Mouse (Mus musculus): ENCODE measurements around the gene Insc. TPM values are rescaled to one million over a fixed set of nuclear protein-coding genes. Genes with fewer than 3 reads are reported as not detected.
A peak's percentile ranks its signal among the peaks of the same experiment; 100 is the strongest.
"Not testable (repeated sequence)": the region's sequence is repeated elsewhere in the genome, so short reads cannot be mapped to it uniquely, and the experiment has no call there.

Gene Insc
- polyA plus RNA-seq, 1 experiment from 2014 or later, result 1.9 TPM

DNA sequence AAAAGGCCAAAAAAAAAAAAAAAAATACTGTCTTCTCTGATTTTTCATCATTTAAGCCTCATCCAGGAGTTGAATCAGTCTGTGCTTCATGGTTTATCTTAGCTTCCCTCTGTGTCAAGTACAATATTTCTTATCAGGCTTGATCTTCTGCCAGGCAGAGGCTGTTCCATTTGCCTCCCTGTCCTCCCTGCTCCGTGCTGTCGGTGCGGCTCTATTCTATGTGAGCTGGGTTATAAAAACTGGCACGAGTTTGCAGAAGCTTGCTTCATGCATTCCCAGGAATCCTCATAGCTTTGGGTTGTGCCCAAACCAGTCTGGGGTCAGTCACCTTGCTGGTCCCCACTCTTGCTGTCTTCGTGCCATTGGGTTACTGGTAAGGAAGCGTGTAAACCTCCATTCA, 12.3 kb upstream of the Insc start:
- Histone ChIP-seq H3K36me3 (ENCODE audit: control insufficient read depth, insufficient read depth, low read length) (no peaks in the 10 kb centered on the region), H3K27me3 (replicated peaks; ENCODE audit: control insufficient read depth, insufficient read depth, low read length) (no peaks in the 10 kb centered on the region), H3K9me3 (replicated peaks; ENCODE audit: control insufficient read depth, low read length) (no peaks in the 10 kb centered on the region), H3K4me3 (ENCODE audit: low read depth, low read length) (no peak overlapping the region), H3K4me2 (ENCODE audit: low read length) (no peak overlapping the region), H3K4me1 (ENCODE audit: control insufficient read depth, insufficient read depth, low read length) (no peaks in the 10 kb centered on the region), H3K9ac (ENCODE audit: low read length) (no peak overlapping the region), H3K27ac (ENCODE audit: low read depth, low read length) (no peak overlapping the region)
- ATAC-seq, result no peak
- no peak for DNase-seq (ENCODE audit: low spot score)
- WGBS, result 81% methylated on average over 6 of the region's 6 CpGs

DNA sequence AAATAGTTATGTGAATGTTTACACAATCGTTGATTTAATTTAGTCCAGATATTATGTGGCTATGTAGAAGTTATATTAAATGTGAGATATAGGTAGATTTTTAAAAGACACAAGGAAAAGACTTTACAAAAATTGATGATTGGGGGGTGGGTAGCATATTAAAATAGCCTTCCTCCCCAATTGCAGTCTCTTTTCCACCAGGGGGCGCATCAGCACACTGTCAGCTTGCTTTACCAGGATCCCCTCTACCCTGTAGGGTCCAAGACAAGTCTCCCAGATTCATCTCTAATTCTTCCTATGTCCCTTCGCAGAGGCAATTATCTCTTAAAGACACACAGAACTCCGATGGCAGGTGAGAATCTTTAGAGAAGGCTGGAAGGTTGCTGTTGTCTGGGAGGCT, 11.8 kb upstream of the Insc start:
- H3K36me3 ChIP-seq (ENCODE audit: control insufficient read depth, insufficient read depth, low read length); H3K4me2 ChIP-seq (ENCODE audit: low read length); H3K9ac ChIP-seq (ENCODE audit: low read length); DNase-seq (ENCODE audit: low spot score); ATAC-seq; H3K27me3 ChIP-seq (replicated peaks; ENCODE audit: control insufficient read depth, insufficient read depth, low read length); H3K4me1 ChIP-seq (ENCODE audit: control insufficient read depth, insufficient read depth, low read length); H3K9me3 ChIP-seq (replicated peaks; ENCODE audit: control insufficient read depth, low read length); H3K4me3 ChIP-seq (ENCODE audit: low read depth, low read length); H3K27ac ChIP-seq (ENCODE audit: low read depth, low read length): not testable (repeated sequence)
- 36% methylated on average over 4 of the region's 4 CpGs for WGBS

DNA sequence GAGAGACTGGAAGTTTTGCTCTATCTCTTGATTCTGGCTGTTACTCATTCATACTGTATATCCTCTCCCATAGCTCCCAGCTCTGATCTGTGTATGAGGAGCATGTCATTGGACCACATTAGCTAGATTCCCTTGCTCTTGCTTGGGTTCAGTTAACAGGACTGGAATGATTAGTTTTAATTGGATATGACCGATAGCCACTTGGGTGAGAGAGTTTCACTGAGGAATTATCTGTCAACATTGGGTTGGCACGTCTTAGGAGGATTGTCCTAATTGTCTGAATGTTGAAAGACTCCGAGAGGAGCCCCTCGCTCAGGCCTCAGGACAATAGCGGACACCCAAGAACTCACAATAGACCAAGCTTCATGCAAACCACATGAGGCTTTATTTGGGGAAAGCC, 7.2 kb upstream of the Insc start:
- DNase-seq (ENCODE audit: low spot score), result no peak
- no peaks in the 10 kb centered on the region for H3K4me1 ChIP-seq (ENCODE audit: control insufficient read depth, insufficient read depth, low read length)
- H3K9ac ChIP-seq (ENCODE audit: low read length), result no peak overlapping the region
- 45% methylated on average over 5 of the region's 5 CpGs for WGBS
- H3K4me3 ChIP-seq (ENCODE audit: low read depth, low read length), result no peak overlapping the region
- ATAC-seq, result no peak
- H3K4me2 ChIP-seq (ENCODE audit: low read length), result no peak overlapping the region
- no peak overlapping the region for H3K27ac ChIP-seq (ENCODE audit: low read depth, low read length)
- H3K36me3 ChIP-seq (ENCODE audit: control insufficient read depth, insufficient read depth, low read length), result no peaks in the 10 kb centered on the region
- H3K9me3 ChIP-seq (replicated peaks; ENCODE audit: control insufficient read depth, low read length), result no peaks in the 10 kb centered on the region
- H3K27me3 ChIP-seq (replicated peaks; ENCODE audit: control insufficient read depth, insufficient read depth, low read length), result no peaks in the 10 kb centered on the region

DNA sequence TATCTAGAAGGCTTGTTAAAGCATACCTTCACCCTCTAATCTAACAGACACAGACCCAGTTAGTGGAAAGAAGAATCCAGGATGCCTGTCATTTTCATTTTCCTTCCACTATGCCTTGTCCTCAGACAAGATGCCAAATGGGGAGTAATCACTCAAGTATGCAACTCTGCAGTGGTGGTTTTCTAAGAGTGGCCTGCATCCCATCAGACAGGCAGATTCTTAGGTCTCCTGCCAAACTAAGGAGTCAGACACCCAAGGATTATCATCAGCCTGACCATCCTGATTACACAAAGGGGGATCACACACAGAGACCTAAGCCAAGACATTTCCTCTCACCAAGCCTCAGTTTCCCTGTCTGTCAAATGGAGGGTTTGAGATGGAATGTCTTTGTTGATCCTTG, 5.3 kb upstream of the Insc start:
- Histone ChIP-seq H3K4me3 (ENCODE audit: low read depth, low read length) (no peak overlapping the region), H3K4me1 (ENCODE audit: control insufficient read depth, insufficient read depth, low read length) (no peaks in the 10 kb centered on the region), H3K9me3 (replicated peaks; ENCODE audit: control insufficient read depth, low read length) (no peaks in the 10 kb centered on the region), H3K27ac (ENCODE audit: low read depth, low read length) (no peak overlapping the region), H3K36me3 (ENCODE audit: control insufficient read depth, insufficient read depth, low read length) (no peaks in the 10 kb centered on the region), H3K9ac (ENCODE audit: low read length) (no peak overlapping the region), H3K27me3 (replicated peaks; ENCODE audit: control insufficient read depth, insufficient read depth, low read length) (no peaks in the 10 kb centered on the region), H3K4me2 (ENCODE audit: low read length) (no peak overlapping the region)
- no peak for DNase-seq (ENCODE audit: low spot score)
- ATAC-seq, result no peak

DNA sequence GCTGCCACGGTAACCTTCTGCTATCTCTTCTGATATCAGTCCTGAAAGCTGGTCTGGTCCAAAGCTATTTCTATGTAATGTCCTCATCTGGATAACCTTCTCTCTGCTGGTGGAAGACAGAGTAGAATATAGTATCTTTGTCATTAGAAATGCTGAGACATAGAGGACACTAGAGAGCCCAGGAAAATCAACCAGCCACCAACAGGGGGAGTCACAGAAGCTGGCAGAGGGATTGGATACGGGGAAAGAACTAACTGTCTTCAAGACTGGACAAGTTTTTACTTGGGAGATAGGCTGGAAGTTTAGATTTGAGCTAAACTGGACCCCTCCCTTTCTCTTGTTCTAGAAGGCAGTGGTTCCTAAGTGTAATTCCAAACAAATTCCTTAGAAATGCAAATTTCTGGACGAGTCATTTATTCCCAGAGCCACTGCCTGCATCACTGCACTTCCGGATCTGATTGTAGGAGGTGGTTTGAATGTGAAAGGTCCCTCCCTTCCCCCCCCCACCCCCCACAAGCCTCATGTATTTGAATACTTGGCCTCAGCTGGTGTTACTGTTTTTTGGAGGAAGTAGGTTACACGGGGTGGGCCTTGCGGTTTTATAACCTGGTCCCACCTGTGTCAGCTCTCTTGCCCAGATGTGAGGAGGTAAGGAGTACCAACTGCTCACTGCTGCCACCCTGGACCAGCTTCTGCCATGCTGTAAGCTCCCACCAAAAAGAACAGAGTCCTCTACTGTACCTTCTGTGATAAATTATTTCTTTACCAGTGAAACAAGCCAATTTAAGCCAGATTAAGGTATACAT, 2.9 kb upstream of the Insc start:
- Histone ChIP-seq H3K9me3 (replicated peaks; ENCODE audit: control insufficient read depth, low read length) (no peaks in the 10 kb centered on the region), H3K9ac (ENCODE audit: low read length) (no peak overlapping the region), H3K4me3 (ENCODE audit: low read depth, low read length) (no peak overlapping the region), H3K27ac (ENCODE audit: low read depth, low read length) (no peak overlapping the region), H3K36me3 (ENCODE audit: control insufficient read depth, insufficient read depth, low read length) (no peaks in the 10 kb centered on the region), H3K4me1 (ENCODE audit: control insufficient read depth, insufficient read depth, low read length) (no peaks in the 10 kb centered on the region), H3K27me3 (replicated peaks; ENCODE audit: control insufficient read depth, insufficient read depth, low read length) (no peaks in the 10 kb centered on the region), H3K4me2 (ENCODE audit: low read length) (no peak overlapping the region)
- DNase-seq (ENCODE audit: low spot score), result no peak
- WGBS, result 39% methylated on average over 6 of the region's 6 CpGs
- ATAC-seq, result no peak

DNA sequence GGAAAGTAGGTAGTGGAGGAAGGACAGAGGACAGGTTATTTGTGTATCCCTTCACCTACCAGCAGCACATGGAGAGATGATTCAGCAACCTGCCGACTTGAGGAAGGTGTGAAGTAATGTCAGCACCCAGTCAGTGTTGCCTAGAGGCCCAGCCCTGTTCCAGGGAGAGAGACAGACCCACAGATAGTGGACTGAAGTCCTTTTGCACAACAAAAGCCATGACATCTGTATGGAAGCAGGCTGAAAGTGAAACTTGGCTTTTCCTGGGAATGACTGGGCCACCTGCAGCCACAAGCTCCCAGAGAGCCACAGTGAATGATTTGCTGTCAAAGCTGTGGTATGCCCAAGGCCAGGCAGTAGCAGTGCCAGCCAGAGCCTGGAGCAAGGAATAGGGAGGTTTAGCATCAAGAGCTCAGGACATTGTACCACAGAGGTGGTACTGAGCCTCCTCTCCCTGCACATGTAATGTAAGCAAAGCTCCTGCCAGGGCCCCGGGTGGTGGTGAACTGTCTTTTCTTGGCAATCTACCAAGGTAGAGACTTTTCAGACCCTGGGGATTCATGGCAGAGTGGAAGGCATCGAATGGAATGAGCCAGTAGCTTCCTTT, 1.2 kb downstream of the Insc start:
- no peak for DNase-seq (ENCODE audit: low spot score)
- Histone ChIP-seq H3K4me1 (ENCODE audit: control insufficient read depth, insufficient read depth, low read length) (0 out of 2 replicates have a peak, but pooled peaks cover 2% of the 10 kb centered on the region), H3K9ac (ENCODE audit: low read length) (no peak overlapping the region), H3K36me3 (ENCODE audit: control insufficient read depth, insufficient read depth, low read length) (no peaks in the 10 kb centered on the region), H3K4me2 (ENCODE audit: low read length) (no peak overlapping the region), H3K9me3 (replicated peaks; ENCODE audit: control insufficient read depth, low read length) (no peaks in the 10 kb centered on the region), H3K27ac (ENCODE audit: low read depth, low read length) (no peak overlapping the region), H3K4me3 (ENCODE audit: low read depth, low read length) (no peak overlapping the region), H3K27me3 (replicated peaks; ENCODE audit: control insufficient read depth, insufficient read depth, low read length) (no peaks in the 10 kb centered on the region)
- no peak for ATAC-seq
- 58% methylated on average over 3 of the region's 3 CpGs for WGBS

DNA sequence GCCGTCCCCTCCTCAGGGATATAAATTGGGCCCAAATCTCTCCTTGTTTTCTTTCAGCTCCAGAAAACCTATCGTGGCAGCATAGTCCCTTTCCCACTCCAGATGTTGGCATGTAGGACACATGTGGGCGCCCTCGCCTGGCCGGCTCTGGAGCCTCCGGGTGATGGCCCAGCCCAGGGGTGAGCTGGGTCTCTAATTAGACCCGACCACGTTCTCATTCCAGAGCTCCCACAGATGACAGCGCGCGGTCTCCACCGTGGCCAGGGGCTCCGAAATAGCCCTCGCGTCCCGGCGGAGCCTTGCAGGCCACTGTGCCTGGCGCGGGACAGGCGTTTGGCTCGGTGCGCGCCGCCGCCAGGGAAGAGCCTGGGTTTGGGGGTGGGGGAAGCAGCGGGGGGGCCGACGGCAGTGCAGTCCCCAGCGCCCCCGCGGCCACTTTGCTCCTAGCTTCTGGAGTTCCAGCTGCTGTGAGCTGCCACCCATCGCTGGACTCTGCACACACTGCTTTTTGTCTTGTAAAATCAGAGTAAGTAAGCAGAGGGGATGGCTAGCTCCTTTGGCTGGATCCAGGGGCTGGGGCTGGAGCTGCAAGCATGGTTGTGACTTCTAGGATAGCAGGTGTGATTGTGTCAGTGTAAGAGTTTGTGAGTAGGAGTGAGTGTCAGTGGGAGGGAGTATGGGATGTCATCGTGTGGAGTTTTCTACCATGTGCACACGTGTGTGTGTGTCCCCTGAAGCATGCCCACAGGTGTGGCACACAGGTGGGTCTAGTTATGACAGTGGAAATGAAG, 2.2 kb downstream of the Insc start:
- no peaks in the 10 kb centered on the region for H3K9me3 ChIP-seq (replicated peaks; ENCODE audit: control insufficient read depth, low read length)
- no peaks in the 10 kb centered on the region for H3K36me3 ChIP-seq (ENCODE audit: control insufficient read depth, insufficient read depth, low read length)
- H3K4me3 ChIP-seq (ENCODE audit: low read depth, low read length), result peak overlapping the region; percentile 19
- WGBS, result 4% methylated on average over 34 of the region's 34 CpGs
- DNase-seq (ENCODE audit: low spot score) (peak; percentile 16), ATAC-seq (peak; percentile 34; the same call in 1 of the 2 replicates)
- H3K27ac ChIP-seq (ENCODE audit: low read depth, low read length), result no peak overlapping the region
- peak overlapping the region; percentile 56 for H3K4me2 ChIP-seq (ENCODE audit: low read length)
- H3K4me1 ChIP-seq (ENCODE audit: control insufficient read depth, insufficient read depth, low read length), result 0 out of 2 replicates have a peak, but pooled peaks cover 2% of the 10 kb centered on the region
- no peaks in the 10 kb centered on the region for H3K27me3 ChIP-seq (replicated peaks; ENCODE audit: control insufficient read depth, insufficient read depth, low read length)
- peak overlapping the region; percentile 47; the same call in 1 of the 2 replicates for H3K9ac ChIP-seq (ENCODE audit: low read length)

DNA sequence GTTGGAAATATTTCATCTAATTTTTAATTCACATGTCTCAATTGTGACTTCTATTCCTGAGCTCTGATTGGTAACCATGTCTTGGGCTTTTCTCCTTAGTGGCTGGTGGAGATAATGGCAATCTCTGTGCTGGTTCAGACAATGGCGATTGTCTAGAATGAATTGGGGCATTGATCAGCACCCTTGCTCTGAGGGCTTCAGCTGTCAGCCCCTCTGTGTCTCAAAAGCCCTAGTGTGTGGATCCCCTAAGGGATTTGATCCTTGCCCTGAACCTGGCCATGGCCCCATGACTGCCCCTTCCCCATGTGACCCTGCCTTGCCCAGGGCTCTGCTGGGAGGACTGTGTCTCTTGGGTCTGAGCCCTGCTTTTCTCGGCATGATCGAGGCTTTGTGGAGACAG, 4.1 kb downstream of the Insc start:
- WGBS, result 66% methylated on average over 3 of the region's 3 CpGs
- no peak for ATAC-seq
- H3K36me3 ChIP-seq (ENCODE audit: control insufficient read depth, insufficient read depth, low read length), result no peaks in the 10 kb centered on the region
- no peak for DNase-seq (ENCODE audit: low spot score)
- no peak overlapping the region for H3K4me2 ChIP-seq (ENCODE audit: low read length)
- no peaks in the 10 kb centered on the region for H3K9me3 ChIP-seq (replicated peaks; ENCODE audit: control insufficient read depth, low read length)
- H3K9ac ChIP-seq (ENCODE audit: low read length), result no peak overlapping the region
- H3K4me3 ChIP-seq (ENCODE audit: low read depth, low read length), result no peak overlapping the region
- no peak overlapping the region for H3K27ac ChIP-seq (ENCODE audit: low read depth, low read length)
- 0 out of 2 replicates have a peak, but pooled peaks cover 2% of the 10 kb centered on the region for H3K4me1 ChIP-seq (ENCODE audit: control insufficient read depth, insufficient read depth, low read length)
- H3K27me3 ChIP-seq (replicated peaks; ENCODE audit: control insufficient read depth, insufficient read depth, low read length), result no peaks in the 10 kb centered on the region

All from forebrain, embryonic 14.5 days (tissue).